Mouse (Mus musculus) adrenal gland, postnatal 0 days (tissue): ENCODE results near the gene Asxl1. TPM values are rescaled to one million over a fixed set of nuclear protein-coding genes. Genes with fewer than 3 reads are reported as not detected.

Experiments used
- polyA plus RNA-seq: library from polyadenylated mRNA; unstranded; fragments of >200 nt; fragmentation: Nextera tagmentation; extraction: Ambion mirVana; gene quantifications from 2 replicates; pipeline ENCODE4 v1.2.1, GENCODE M21; 2015

The Asxl1 gene
- 8.8 and 11.0 TPM in 2 replicates for polyA plus RNA-seq

GRCm38 (mm10) chr2:153345454-153346220 is at the start of gene Asxl1:
TSS of gene Asxl1 (plus strand) at chr2:153345829.

Other genes with a start within 250 kb of the Asxl1 start
- gene Hck, start 237.4 kb upstream of the Asxl1 start, polyA plus RNA-seq = 6.3 and 7.4 TPM in 2 replicates
- 41.1 and 61.7 TPM in 2 replicates for gene Tm9sf4, start 184.5 kb upstream of the Asxl1 start, polyA plus RNA-seq
- 8.2 and 8.7 TPM in 2 replicates for gene Tspyl3, start 120.4 kb upstream of the Asxl1 start, polyA plus RNA-seq
- 3.8 and 4.8 TPM in 2 replicates for gene Plagl2, start 104.4 kb upstream of the Asxl1 start, polyA plus RNA-seq
- gene Pofut1, start 104.3 kb upstream of the Asxl1 start, polyA plus RNA-seq = 3.7 and 6.1 TPM in 2 replicates
- 5.9 and 7.0 TPM in 2 replicates for gene Kif3b, start 54.4 kb upstream of the Asxl1 start, polyA plus RNA-seq
- gene 4930404H24Rik, start 147.0 kb downstream of the Asxl1 start, polyA plus RNA-seq = not detected in 2 replicates
- 6.8 and 9.9 TPM in 2 replicates for gene Nol4l, start 184.1 kb downstream of the Asxl1 start, polyA plus RNA-seq